Mouse (Mus musculus) cerebellum, adult 2 months (tissue): ENCODE measurements around the gene Hoxb1. TPM values are rescaled to one million over a fixed set of nuclear protein-coding genes. Genes with fewer than 3 reads are reported as not detected.

ENCODE experiments used
- DNase-seq, 2 experiments: peaks; one replicate each; pipeline ENCODE4 v3.0.0; 2021
- H3K27ac ChIP-seq: fragments of 200-500 bp; 2 replicates; pipeline ENCODE4 v1.5.1; 2012; ENCODE audit warnings: low read length, control low read depth, inconsistent platforms; ENCODE audit not compliant: insufficient read depth
- H3K27me3 ChIP-seq: fragments of 200-500 bp; 2 replicates; pipeline ENCODE4 v1.6.1; 2012; ENCODE audit warnings: inconsistent platforms, mild to moderate bottlenecking, low read length, moderate library complexity; ENCODE audit not compliant: control insufficient read depth, insufficient read depth
- H3K4me1 ChIP-seq: fragments of 200-500 bp; 2 replicates; pipeline ENCODE4 v1.6.1; 2011; ENCODE audit warnings: low read length; ENCODE audit not compliant: control insufficient read depth, insufficient read depth
- H3K4me3 ChIP-seq: fragments of 200-500 bp; replicated peaks from 2 replicates; pipeline ENCODE3; 2011; ENCODE audit warnings: mild to moderate bottlenecking, low read depth, low read length, control low read depth; ENCODE audit not compliant: insufficient read depth
- CTCF ChIP-seq: fragments of 200-500 bp; IDR thresholded peaks from 2 replicates; pipeline ENCODE4 v1.5.1; 2011; ENCODE audit warnings: low read depth, mild to moderate bottlenecking, control low read depth, low read length, moderate library complexity, borderline replicate concordance; ENCODE audit not compliant: insufficient read depth
- POLR2A ChIP-seq: fragments of 200-500 bp; IDR thresholded peaks from 2 replicates; pipeline ENCODE4 v1.6.1; 2011; ENCODE audit warnings: low read length, control low read depth, borderline replicate concordance; ENCODE audit not compliant: insufficient read depth
- WGBS: fragments of 180-500 bp; shearing (Covaris S2); methylation state at CpG from one replicate; pipeline ENCODE4 v1.1.7; 2018; 5-methylcytosine and 5-hydroxymethylcytosine counted together
- polyA plus RNA-seq: library from polyadenylated mRNA; depleted of rRNA; stranded (reverse); fragments of >200 nt; gene quantifications from 2 replicates; pipeline ENCODE4 v1.2.3, GENCODE M21; 2012; rRNA removed

Gene Hoxb1
- polyA plus RNA-seq: 0.06 TPM in 1 of 2 replicates, not detected in the other

DNA sequence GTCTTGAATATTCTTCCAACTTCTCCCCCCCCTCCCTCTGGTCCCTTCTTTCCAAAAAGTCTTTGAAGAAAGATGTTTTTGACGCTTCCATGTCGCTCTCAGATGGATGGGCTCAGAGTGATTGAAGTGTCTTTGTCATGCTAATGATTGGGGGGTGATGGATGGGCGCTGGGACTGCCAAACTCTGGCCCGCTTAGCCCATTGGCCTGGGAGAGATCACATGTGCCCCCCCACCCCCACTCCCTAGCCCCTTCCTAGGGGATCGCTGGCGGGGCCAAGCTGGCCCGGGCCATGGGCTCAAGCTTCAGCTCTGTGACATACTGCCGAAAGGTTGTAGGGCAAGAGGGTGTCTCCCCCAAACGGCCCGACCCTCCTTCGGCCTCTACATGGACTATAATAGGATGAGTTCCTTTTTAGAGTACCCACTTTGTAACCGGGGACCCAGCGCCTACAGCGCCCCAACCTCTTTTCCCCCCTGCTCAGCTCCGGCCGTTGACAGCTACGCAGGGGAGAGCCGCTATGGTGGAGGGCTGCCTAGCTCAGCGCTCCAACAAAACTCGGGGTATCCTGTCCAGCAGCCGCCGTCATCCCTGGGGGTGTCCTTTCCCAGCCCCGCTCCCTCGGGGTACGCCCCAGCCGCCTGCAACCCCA is at the start of gene Hoxb1:
Gene Hoxb1 (plus strand): TSS at position 312 of the 651 bp plus-strand sequence.
- TF ChIP-seq CTCF (no peak), POLR2A (no peak)
- no peak for DNase-seq
- Histone ChIP-seq H3K4me1 (no peaks in the 10 kb centered on the region), H3K4me3 (no peak within 1 kb of the TSS), H3K27ac (no peak within 1 kb of the TSS), H3K27me3 (peaks cover 2% of the 10 kb centered on the region; the same call in 1 of the 2 replicates)
- 2% methylated on average over 26 of the region's 26 CpGs for WGBS

DNA sequence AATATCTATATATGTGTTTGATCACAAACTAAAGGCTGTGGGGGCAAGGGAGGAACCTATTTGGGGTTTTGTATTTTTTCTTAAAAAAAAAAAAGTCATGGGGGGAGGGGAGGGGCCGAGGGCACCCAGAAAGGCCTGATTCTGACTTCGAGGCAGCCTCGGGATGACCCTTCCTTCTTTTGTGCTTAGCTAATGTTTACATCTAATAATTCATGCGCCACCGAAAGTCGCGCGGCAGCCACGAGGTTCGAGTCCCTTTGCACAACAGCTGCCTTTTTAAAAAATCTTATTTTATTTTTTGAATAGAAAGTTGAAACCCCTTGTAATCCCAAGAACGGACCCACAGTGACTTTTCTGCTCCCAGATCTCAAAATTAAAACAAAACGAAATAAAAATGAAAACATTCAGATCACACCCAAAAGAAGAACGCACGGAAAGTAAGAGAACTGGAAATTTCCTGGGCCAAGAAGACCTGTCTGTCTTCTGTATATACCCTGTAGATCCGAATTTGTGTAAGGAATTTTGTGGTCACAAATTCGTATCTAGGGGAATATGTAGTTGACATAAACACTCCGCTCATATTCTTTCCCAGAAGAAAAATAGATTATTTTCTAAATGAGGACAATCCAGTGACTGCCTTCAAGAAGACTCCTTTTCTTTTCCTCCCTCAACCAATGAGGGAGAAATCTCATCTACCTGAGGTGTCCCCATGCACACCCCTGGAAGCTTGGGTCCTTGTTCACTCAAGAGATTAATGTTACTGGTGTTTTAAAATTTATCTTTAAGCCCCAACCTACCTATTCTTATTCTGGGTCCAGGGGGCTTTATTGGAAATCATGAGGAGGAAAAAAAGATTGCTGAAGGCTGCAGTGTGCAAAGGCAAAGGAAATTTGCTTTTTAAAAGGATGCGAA is 48.6 kb upstream of the Hoxb1 start:
- peaks cover 15% of the 10 kb centered on the region; the same call in 1 of the 2 replicates for H3K27me3 ChIP-seq
- no peak for DNase-seq
- H3K4me3 ChIP-seq: no peak overlapping the region
- WGBS: 6% methylated on average over 18 of the region's 18 CpGs
- no peak overlapping the region for H3K27ac ChIP-seq
- TF ChIP-seq POLR2A (no peak), CTCF (no peak)
- H3K4me1 ChIP-seq: no peaks in the 10 kb centered on the region

DNA sequence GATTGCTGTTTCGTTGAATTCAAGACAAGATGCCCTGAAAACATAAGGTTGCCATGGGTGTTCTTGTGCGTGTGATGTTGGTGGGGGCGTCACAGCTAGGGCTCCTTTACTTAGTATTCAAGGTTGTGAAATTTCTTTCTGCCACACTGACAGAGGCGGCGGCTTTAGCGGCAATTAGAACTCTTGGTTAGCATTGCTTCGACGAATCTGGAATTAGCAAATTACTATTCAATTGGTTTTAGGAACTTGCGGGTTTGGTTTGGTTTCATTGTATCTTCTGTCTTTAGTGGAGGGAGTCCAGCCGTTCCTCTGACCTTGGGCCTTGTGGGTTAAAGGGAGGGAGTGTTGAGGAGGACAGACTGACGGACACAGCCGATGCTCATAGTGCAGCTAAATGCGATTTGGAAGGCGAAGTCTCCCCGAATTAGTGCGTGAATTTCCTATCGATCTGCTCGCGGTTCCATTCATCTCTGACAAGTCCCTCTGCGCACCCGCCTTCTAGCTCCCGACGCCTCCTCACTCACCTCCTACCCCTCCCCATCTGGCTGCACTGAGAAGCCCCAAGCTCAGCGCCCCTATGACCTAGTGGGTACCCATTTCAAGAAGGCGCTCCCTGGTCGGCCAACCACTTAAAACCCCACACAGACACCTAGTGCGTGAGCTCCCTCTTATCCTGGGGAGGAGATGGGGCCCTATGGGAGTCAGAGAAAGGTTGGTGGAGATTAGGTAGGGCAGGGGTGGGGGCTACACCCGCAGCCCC is 47.8 kb upstream of the Hoxb1 start, which contains the start of gene Hoxb4:
Gene Hoxb4 (plus strand): TSS at position 660 of the 760 bp plus-strand sequence.
- WGBS: 3% methylated on average over 28 of the region's 28 CpGs

DNA sequence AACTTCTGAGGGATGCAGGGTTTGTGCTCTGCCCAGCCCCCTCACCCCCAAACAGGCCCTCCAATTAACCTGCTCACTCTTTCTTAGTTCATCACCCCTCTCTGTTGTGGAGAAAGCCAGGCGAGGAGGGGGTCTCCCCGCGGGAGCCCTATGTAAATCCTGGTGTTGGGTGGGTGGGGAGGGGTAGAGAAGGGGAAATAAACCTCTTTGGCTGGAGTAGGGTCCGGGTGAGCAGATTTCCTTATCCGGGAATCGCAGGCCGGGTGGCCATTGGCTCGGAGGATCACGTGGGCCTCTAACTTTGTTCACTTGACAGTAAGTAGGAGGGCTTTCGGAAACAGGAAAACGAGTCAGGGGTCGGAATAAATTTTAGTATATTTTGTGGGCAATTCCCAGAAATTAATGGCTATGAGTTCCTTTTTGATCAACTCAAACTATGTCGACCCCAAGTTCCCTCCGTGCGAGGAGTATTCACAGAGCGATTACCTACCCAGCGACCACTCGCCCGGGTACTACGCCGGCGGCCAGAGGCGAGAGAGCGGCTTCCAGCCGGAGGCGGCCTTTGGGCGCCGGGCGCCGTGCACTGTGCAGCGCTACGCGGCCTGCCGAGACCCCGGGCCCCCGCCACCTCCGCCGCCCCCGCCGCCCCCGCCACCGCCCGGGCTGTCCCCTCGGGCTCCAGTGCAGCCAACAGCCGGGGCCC is 47.0 kb upstream of the Hoxb1 start:
- DNase-seq: no peak
- no peak overlapping the region for H3K4me3 ChIP-seq
- WGBS: under 1% methylated on average over 45 of the region's 45 CpGs
- H3K4me1 ChIP-seq: no peaks in the 10 kb centered on the region
- TF ChIP-seq POLR2A (no peak), CTCF (no peak)
- H3K27me3 ChIP-seq: peaks cover 14% of the 10 kb centered on the region; the same call in 1 of the 2 replicates
- H3K27ac ChIP-seq: no peak overlapping the region

More for the DNA sequence above, 47.8 kb upstream of the Hoxb1 start, which contains the start of gene Hoxb4:
- no peak within 1 kb of the TSS for H3K27ac ChIP-seq
- no peak within 1 kb of the TSS for H3K4me3 ChIP-seq
- TF ChIP-seq POLR2A (no peak), CTCF (no peak)
- DNase-seq: no peak
- H3K4me1 ChIP-seq: no peaks in the 10 kb centered on the region
- H3K27me3 ChIP-seq: peaks cover 13% of the 10 kb centered on the region; the same call in 1 of the 2 replicates

DNA sequence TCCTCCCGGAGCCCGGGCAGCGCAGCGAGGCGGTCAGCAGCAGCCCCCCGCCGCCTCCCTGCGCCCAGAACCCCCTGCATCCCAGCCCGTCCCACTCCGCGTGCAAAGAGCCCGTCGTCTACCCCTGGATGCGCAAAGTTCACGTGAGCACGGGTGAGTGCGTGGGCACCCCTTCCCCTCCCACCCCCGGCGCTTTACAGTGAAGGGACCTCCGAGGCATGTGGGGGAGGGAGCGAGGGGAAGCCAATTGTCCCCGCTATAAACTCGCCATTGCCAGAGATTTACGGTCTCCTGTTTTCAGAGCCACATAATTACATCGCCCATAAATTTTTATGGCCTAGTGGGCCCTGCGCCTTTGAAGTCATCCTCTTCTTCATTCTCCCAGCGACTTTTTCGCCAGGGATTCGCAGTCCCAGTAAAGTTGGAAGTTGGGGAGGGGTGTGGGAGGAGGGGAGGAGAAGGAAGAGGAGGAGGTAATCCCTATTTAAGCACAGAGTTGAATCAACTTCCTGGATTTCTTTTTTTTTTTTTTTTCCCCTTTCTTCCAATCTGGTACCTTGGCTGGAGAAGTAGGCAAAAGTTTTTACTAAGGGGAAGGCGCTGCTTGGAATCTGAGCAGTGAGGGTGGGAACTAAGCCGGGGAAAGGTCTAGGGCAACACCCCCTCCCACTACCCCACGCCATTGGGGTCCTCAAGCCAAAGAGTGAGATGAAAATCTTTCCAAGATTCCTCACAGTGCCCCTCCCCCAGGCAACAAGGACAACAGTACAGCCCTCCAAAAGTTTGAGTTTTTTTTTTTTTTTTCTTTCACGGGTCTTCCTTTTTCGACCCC is 46.3 kb upstream of the Hoxb1 start:
- H3K4me1 ChIP-seq: no peaks in the 10 kb centered on the region
- H3K27ac ChIP-seq: no peak overlapping the region
- 2% methylated on average over 34 of the region's 34 CpGs for WGBS
- TF ChIP-seq CTCF (no peak), POLR2A (no peak)
- H3K4me3 ChIP-seq: no peak overlapping the region
- no peak for DNase-seq
- H3K27me3 ChIP-seq: peaks cover 14% of the 10 kb centered on the region; the same call in 1 of the 2 replicates

DNA sequence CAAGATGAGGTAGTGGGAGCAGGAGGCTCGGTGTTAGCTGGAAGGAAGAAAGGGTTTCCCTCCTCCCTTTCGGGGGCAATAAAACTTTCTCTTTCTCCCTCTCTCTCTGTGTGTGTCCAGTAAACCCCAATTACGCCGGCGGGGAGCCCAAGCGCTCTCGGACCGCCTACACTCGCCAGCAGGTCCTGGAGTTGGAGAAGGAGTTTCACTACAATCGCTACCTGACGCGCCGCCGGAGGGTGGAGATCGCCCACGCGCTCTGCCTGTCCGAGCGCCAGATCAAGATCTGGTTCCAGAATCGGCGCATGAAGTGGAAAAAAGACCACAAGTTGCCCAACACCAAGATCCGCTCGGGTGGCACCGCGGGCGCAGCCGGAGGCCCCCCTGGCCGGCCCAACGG is 45.6 kb upstream of the Hoxb1 start:
- Histone ChIP-seq H3K4me3 (no peak overlapping the region), H3K27me3 (peaks cover 14% of the 10 kb centered on the region; the same call in 1 of the 2 replicates), H3K27ac (no peak overlapping the region), H3K4me1 (no peaks in the 10 kb centered on the region)
- DNase-seq: no peak
- TF ChIP-seq CTCF (no peak), POLR2A (no peak)
- WGBS: under 1% methylated on average over 29 of the region's 29 CpGs
